Mouse (Mus musculus): ENCODE results near the gene Adora1. TPM values are rescaled to one million over a fixed set of nuclear protein-coding genes. Genes with fewer than 3 reads are reported as not detected.

Gene Adora1
- polyA plus RNA-seq, 1 experiment from 2014 or later, result 1.4 TPM

- Histone ChIP-seq H3K9ac (no peak overlapping the region), H3K4me3 (replicated peaks) (no peak overlapping the region), H3K36me3 (replicated peaks) (no peaks in the 10 kb centered on the region), H3K4me2 (no peak overlapping the region), H3K27me3 (no peaks in the 10 kb centered on the region), H3K27ac (no peak overlapping the region), H3K4me1 (no peaks in the 10 kb centered on the region), H3K9me3 (no peaks in the 10 kb centered on the region)
- ATAC-seq (ENCODE audit: low FRiP score), result no peak
- 91% methylated on average over 8 of the region's 8 CpGs for WGBS
Observed at GRCm38 (mm10) chr1:134168985-134169697, 66.1 kb downstream of the Adora1 start.

- no peaks in the 10 kb centered on the region for H3K27me3 ChIP-seq
- 93% methylated on average over 3 of the region's 3 CpGs for WGBS
- H3K27ac ChIP-seq, result no peak overlapping the region
- H3K4me2 ChIP-seq, result no peak overlapping the region
- ATAC-seq (ENCODE audit: low FRiP score), result no peak
- H3K9me3 ChIP-seq, result no peaks in the 10 kb centered on the region
- H3K9ac ChIP-seq, result no peak overlapping the region
- H3K4me1 ChIP-seq, result no peaks in the 10 kb centered on the region
- no peak overlapping the region for H3K4me3 ChIP-seq (replicated peaks)
- no peaks in the 10 kb centered on the region for H3K36me3 ChIP-seq (replicated peaks)
Observed at GRCm38 (mm10) chr1:134168567-134168966, 66.7 kb downstream of the Adora1 start.

DNA sequence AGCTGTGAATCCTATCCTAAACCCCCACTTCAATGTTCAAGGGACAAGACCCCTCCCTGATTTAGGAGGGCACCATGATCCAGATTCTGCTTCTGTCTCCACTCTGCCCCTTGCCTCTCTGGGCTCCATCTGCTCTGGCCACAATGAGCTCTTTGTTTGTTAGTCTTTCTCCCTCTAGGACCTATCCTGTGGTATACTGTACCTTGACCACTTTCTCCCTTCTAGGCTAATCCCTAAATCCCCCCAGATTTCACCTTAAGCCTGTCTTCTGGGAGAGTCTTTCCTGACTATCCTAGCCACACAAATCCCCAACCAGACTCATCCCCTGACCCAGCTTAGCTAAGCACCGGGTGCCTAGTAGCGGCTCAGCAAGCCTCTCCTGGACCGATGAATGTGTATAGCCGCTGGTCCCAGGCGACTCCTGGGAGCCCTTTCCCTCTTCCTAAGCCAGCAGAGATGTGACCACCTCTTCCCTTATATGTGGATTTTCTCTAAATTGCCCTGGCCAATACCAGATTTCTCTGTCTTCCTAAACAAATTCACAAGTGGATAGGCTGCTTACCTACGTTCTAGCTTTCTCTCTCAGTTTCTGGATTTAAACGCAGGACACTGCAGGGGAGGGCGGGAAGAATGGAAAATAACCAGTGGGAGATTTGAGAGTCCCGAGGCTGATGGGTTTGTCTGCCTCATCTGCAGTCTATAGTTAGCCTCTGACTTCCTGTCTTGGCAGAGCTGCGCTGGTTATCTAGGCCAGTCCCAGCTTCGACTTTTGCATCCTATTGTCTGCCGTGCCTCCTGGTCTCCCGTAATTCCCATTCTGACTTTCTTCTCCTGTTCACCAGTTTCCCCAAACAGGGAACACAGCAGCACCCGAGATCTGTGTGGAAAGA is 67.6 kb downstream of the Adora1 start:
- H3K27me3 ChIP-seq, result no peaks in the 10 kb centered on the region
- no peaks in the 10 kb centered on the region for H3K9me3 ChIP-seq
- no peaks in the 10 kb centered on the region for H3K36me3 ChIP-seq (replicated peaks)
- no peaks in the 10 kb centered on the region for H3K4me1 ChIP-seq
- WGBS, result 55% methylated on average over 14 of the region's 14 CpGs
- no peak for ATAC-seq (ENCODE audit: low FRiP score)
- H3K9ac ChIP-seq, result no peak overlapping the region
- no peak overlapping the region for H3K4me2 ChIP-seq
- H3K4me3 ChIP-seq (replicated peaks), result no peak overlapping the region
- H3K27ac ChIP-seq, result no peak overlapping the region

GRCm38 (mm10) chr1:134166547-134166946 is 68.7 kb downstream of the Adora1 start:
- Histone ChIP-seq H3K36me3 (replicated peaks) (no peaks in the 10 kb centered on the region), H3K9ac (no peak overlapping the region), H3K4me2 (no peak overlapping the region), H3K27ac (no peak overlapping the region), H3K27me3 (no peaks in the 10 kb centered on the region), H3K4me3 (replicated peaks) (no peak overlapping the region), H3K4me1 (peaks cover 1% of the 10 kb centered on the region; the same call in 1 of the 2 replicates), H3K9me3 (no peaks in the 10 kb centered on the region)
- WGBS, result 91% methylated on average over 3 of the region's 3 CpGs
- no peak for ATAC-seq (ENCODE audit: low FRiP score)

GRCm38 (mm10) chr1:134164454-134164853 is 70.8 kb downstream of the Adora1 start:
- Histone ChIP-seq H3K4me1 (peaks cover 6% of the 10 kb centered on the region; the same call in 1 of the 2 replicates), H3K27ac (no peak overlapping the region), H3K4me3 (replicated peaks) (no peak overlapping the region), H3K9ac (no peak overlapping the region), H3K27me3 (no peaks in the 10 kb centered on the region), H3K4me2 (no peak overlapping the region), H3K36me3 (replicated peaks) (no peaks in the 10 kb centered on the region), H3K9me3 (no peaks in the 10 kb centered on the region)
- WGBS, result 67% methylated on average over 4 of the region's 4 CpGs
- no peak for ATAC-seq (ENCODE audit: low FRiP score)

DNA sequence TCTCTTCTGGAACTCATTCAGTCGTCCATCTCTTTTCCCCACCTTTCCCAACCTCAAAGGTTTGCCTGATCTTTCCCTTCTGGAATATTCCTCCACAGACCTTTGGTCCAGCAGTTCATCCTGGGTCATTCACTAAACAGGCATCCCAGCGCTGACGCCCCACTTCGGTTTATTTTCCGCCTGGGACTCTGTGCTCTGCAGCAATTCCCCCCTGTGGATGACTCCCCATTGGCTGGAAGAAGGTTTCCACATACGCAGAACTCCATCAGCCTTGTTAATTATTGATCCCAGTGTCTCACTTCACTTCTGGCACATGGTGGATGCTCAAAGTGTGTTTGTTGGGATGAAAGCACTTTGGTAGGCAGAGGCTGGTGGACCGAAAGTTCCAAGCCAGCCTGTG is 71.8 kb downstream of the Adora1 start:
- WGBS, result 89% methylated on average over 7 of the region's 7 CpGs
- no peak overlapping the region for H3K4me3 ChIP-seq (replicated peaks)
- H3K9me3 ChIP-seq, result no peaks in the 10 kb centered on the region
- H3K4me1 ChIP-seq, result peaks cover 6% of the 10 kb centered on the region; the same call in 1 of the 2 replicates
- no peak overlapping the region for H3K9ac ChIP-seq
- no peaks in the 10 kb centered on the region for H3K27me3 ChIP-seq
- no peak for ATAC-seq (ENCODE audit: low FRiP score)
- H3K4me2 ChIP-seq, result no peak overlapping the region
- no peaks in the 10 kb centered on the region for H3K36me3 ChIP-seq (replicated peaks)
- H3K27ac ChIP-seq, result no peak overlapping the region

- 91% methylated on average over 6 of the region's 6 CpGs for WGBS
- no peaks in the 10 kb centered on the region for H3K27me3 ChIP-seq
- H3K9me3 ChIP-seq, result no peaks in the 10 kb centered on the region
- ATAC-seq (ENCODE audit: low FRiP score), result no peak
- no peaks in the 10 kb centered on the region for H3K36me3 ChIP-seq (replicated peaks)
- H3K27ac ChIP-seq, result no peak overlapping the region
- H3K4me2 ChIP-seq, result no peak overlapping the region
- no peak overlapping the region for H3K4me3 ChIP-seq (replicated peaks)
- no peak overlapping the region for H3K9ac ChIP-seq
- H3K4me1 ChIP-seq, result peaks cover 6% of the 10 kb centered on the region; the same call in 1 of the 2 replicates
Observed at GRCm38 (mm10) chr1:134162510-134163225, 72.6 kb downstream of the Adora1 start.

DNA sequence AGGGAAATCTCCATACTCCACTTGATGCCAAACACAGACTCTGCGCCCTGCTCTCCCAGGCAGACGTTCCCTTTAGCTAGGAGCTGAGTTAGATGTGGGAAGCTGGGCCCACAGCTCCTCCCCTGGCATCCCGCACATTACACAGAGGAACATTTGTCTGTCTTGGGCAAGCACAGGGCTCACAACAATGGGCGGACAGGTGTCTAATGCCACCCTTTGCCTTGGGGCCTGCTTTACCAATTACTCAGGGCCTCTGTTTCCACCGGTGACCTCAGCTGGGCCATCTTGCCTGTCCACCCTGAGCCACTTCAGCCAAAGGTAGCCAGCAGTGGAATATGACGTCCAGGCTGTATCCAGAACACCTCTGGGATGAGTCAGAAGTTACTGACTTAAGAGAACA is 73.8 kb downstream of the Adora1 start:
- H3K27ac ChIP-seq, result no peak overlapping the region
- no peaks in the 10 kb centered on the region for H3K27me3 ChIP-seq
- ATAC-seq (ENCODE audit: low FRiP score), result no peak
- H3K9me3 ChIP-seq, result no peaks in the 10 kb centered on the region
- no peak overlapping the region for H3K4me2 ChIP-seq
- 76% methylated on average over 6 of the region's 6 CpGs for WGBS
- H3K4me1 ChIP-seq, result peaks cover 6% of the 10 kb centered on the region; the same call in 1 of the 2 replicates
- no peak overlapping the region for H3K9ac ChIP-seq
- no peak overlapping the region for H3K4me3 ChIP-seq (replicated peaks)
- no peaks in the 10 kb centered on the region for H3K36me3 ChIP-seq (replicated peaks)

- Histone ChIP-seq H3K4me1 (peaks cover 6% of the 10 kb centered on the region; the same call in 1 of the 2 replicates), H3K9ac (no peak overlapping the region), H3K4me2 (no peak overlapping the region), H3K4me3 (replicated peaks) (no peak overlapping the region), H3K27me3 (no peaks in the 10 kb centered on the region), H3K27ac (no peak overlapping the region), H3K36me3 (replicated peaks) (no peaks in the 10 kb centered on the region), H3K9me3 (no peaks in the 10 kb centered on the region)
- 92% methylated on average over 3 of the region's 3 CpGs for WGBS
- ATAC-seq (ENCODE audit: low FRiP score), result no peak
Observed at GRCm38 (mm10) chr1:134160404-134160803, 74.8 kb downstream of the Adora1 start.

DNA sequence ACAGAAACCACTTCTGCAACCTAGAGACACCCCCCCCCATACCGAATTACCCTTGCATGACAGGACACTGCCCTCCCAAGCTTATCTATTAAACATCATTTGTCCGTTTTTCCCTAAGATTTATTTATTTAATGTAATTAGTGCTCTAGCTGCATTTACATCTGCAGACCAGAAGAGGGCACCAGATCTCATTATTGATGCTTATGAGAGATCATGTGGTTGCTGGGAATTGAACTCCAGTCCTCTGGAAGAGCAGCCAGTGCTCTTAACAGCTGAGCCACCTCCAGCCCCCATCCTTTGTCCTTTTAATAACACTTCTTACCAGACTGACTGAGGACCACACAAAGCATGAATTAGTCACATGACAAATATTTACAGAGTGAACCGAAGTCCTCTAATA is 80.6 kb downstream of the Adora1 start:
- no peaks in the 10 kb centered on the region for H3K36me3 ChIP-seq (replicated peaks)
- H3K4me3 ChIP-seq (replicated peaks), result no peak overlapping the region
- 0 out of 2 replicates have a peak, but pooled peaks cover 5% of the 10 kb centered on the region for H3K9me3 ChIP-seq
- ATAC-seq (ENCODE audit: low FRiP score), result no peak
- H3K4me2 ChIP-seq, result no peak overlapping the region
- 49% methylated on average over 3 of the region's 3 CpGs for whole genome bisulfite sequencing
- no peak overlapping the region for H3K9ac ChIP-seq
- peaks cover 9% of the 10 kb centered on the region; the same call in 1 of the 2 replicates for H3K27me3 ChIP-seq
- no peaks in the 10 kb centered on the region for H3K4me1 ChIP-seq
- no peak overlapping the region for H3K27ac ChIP-seq

GRCm38 (mm10) chr1:134154121-134154520 is 81.1 kb downstream of the Adora1 start:
- no peaks in the 10 kb centered on the region for H3K4me1 ChIP-seq
- no peak overlapping the region for H3K27ac ChIP-seq
- WGBS, result 87% methylated on average over 3 of the region's 3 CpGs
- peaks cover 9% of the 10 kb centered on the region; the same call in 1 of the 2 replicates for H3K27me3 ChIP-seq
- H3K9ac ChIP-seq, result no peak overlapping the region
- no peak overlapping the region for H3K4me3 ChIP-seq (replicated peaks)
- H3K4me2 ChIP-seq, result no peak overlapping the region
- no peaks in the 10 kb centered on the region for H3K36me3 ChIP-seq (replicated peaks)
- no peak for ATAC-seq (ENCODE audit: low FRiP score)
- H3K9me3 ChIP-seq, result 0 out of 2 replicates have a peak, but pooled peaks cover 5% of the 10 kb centered on the region

Data from forebrain, embryonic 12.5 days (tissue).